Mouse (Mus musculus) cortical plate, adult 2 months (tissue): ENCODE measurements around the gene Gorab. TPM values are rescaled to one million over a fixed set of nuclear protein-coding genes. Genes with fewer than 3 reads are reported as not detected.

ENCODE experiments used
- H3K27ac ChIP-seq: fragments of 200-500 bp; 2 replicates; pipeline ENCODE4 v1.5.1; 2012; ENCODE audit warnings: low read length, control low read depth, inconsistent platforms; ENCODE audit not compliant: insufficient read depth
- H3K4me1 ChIP-seq: fragments of 200-500 bp; 2 replicates; pipeline ENCODE4 v1.6.1; 2011; ENCODE audit warnings: low read length; ENCODE audit not compliant: control insufficient read depth, insufficient read depth
- H3K4me3 ChIP-seq: fragments of 200-500 bp; 2 replicates; pipeline ENCODE4 v1.5.1; 2011; ENCODE audit warnings: mild to moderate bottlenecking, low read length, control low read depth; ENCODE audit not compliant: insufficient read depth
- CTCF ChIP-seq: fragments of 200-500 bp; IDR thresholded peaks from 2 replicates; pipeline ENCODE4 v1.5.1; 2011; ENCODE audit warnings: mild to moderate bottlenecking, control low read depth, low read length; ENCODE audit not compliant: insufficient read depth; ENCODE audit errors: extremely low read depth
- POLR2A ChIP-seq: fragments of 200-500 bp; IDR thresholded peaks from 2 replicates; pipeline ENCODE4 v1.6.1; 2011; ENCODE audit warnings: mild to moderate bottlenecking, low read length, control low read depth; ENCODE audit not compliant: insufficient read depth; ENCODE audit errors: extremely low read depth
- polyA plus RNA-seq: library from polyadenylated mRNA; depleted of rRNA; stranded (reverse); fragments of >200 nt; gene quantifications from 2 replicates; pipeline ENCODE4 v1.2.3, GENCODE M21; 2012

Gene Gorab
- polyA plus RNA-seq, 1 experiment, result 7.3 TPM

DNA sequence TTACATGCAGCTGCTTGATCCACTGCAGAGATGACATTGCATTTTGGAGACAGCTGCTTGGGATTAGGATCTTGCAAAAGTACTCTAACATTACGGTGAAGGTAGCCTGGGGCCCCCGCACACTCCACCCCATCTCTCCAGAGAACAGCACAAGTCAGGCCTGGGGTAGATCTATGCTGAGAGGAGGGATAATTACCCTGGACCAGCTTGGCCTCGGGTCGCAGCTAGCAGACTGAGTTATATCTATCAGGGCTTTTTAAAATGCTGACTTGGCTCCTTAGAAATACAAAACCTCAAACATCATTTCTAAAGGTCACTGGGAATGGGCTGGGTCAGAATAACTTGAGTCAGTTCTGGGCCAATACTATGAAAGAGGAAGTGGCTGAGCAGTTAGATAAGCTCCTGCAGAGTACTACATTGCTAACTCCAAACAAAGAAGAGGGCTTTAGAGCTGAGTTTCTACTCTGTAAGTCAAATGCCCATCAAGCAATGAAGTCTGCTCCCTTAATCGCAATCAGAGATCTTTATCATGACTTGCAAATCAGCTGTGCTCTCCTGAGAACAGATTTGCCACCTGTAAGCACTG, 19.9 kb downstream of the Gorab start:
- no peaks in the 10 kb centered on the region for H3K4me1 ChIP-seq
- no peak overlapping the region for H3K27ac ChIP-seq
- no peak overlapping the region for H3K4me3 ChIP-seq
- TF ChIP-seq POLR2A (no peak), CTCF (no peak)

GRCm38 (mm10) chr1:163382048-163382719, 21.3 kb downstream of the Gorab start:
- Histone ChIP-seq H3K4me1 (no peaks in the 10 kb centered on the region), H3K4me3 (no peak overlapping the region), H3K27ac (no peak overlapping the region)
- no peak for TF ChIP-seq CTCF
- no peak for TF ChIP-seq POLR2A

DNA sequence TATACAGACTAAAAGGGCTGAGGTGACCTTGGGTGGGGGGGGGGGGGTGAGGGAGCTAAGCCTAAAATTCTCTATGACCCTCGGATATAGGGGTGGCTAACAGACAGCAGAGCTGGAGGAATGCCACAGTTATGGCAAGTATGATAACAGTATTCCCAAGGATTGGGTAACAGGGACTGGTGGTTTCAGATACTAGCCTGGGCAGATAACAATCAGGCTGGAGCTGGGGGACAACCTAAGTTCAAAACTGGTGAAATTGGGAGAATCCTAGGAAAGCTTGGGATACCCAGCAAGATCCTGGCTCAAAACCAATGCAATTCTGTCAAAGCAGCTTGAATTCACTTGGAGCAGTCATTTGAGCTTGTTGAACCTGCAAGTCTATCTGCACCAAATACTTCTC, 22.9 kb downstream of the Gorab start:
- Histone ChIP-seq H3K4me3 (no peak overlapping the region), H3K27ac (no peak overlapping the region), H3K4me1 (no peaks in the 10 kb centered on the region)
- TF ChIP-seq CTCF (no peak), POLR2A (no peak)

DNA sequence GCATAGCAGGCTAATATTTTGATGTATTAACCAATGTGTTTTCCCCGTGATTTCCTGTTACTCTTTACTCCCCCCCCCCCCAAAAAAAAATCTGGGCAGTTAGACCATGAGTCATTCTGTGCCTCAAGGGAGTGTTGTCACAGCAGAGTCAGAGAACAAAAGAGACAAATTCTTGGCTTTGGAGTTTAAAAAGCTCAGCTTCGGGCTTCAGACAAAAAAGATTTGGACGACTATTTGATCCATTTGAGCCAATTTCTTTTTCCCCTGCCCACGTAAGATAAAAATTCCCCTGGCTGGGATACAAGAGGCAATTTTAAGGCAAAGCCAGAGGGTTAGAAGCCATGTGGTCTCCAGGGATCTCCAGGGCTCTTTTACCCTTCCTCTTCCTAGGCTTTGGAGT, 23.4 kb downstream of the Gorab start:
- Histone ChIP-seq H3K4me1 (no peaks in the 10 kb centered on the region), H3K27ac (no peak overlapping the region), H3K4me3 (no peak overlapping the region)
- TF ChIP-seq CTCF (no peak), POLR2A (no peak)

- Histone ChIP-seq H3K4me1 (no peaks in the 10 kb centered on the region), H3K4me3 (no peak overlapping the region), H3K27ac (no peak overlapping the region)
- TF ChIP-seq POLR2A, result no peak
- TF ChIP-seq CTCF, result no peak
These were observed 25.5 kb downstream of the Gorab start for GRCm38 (mm10) chr1:163377924-163378323.

GRCm38 (mm10) chr1:163376818-163377581, 26.5 kb downstream of the Gorab start:
- TF ChIP-seq POLR2A (no peak), CTCF (no peak)
- Histone ChIP-seq H3K27ac (no peak overlapping the region), H3K4me1 (no peaks in the 10 kb centered on the region), H3K4me3 (no peak overlapping the region)

GRCm38 (mm10) chr1:163374455-163374854, 29.0 kb downstream of the Gorab start:
- Histone ChIP-seq H3K4me3 (no peak overlapping the region), H3K27ac (no peak overlapping the region), H3K4me1 (no peaks in the 10 kb centered on the region)
- no peak for TF ChIP-seq CTCF
- no peak for TF ChIP-seq POLR2A

DNA sequence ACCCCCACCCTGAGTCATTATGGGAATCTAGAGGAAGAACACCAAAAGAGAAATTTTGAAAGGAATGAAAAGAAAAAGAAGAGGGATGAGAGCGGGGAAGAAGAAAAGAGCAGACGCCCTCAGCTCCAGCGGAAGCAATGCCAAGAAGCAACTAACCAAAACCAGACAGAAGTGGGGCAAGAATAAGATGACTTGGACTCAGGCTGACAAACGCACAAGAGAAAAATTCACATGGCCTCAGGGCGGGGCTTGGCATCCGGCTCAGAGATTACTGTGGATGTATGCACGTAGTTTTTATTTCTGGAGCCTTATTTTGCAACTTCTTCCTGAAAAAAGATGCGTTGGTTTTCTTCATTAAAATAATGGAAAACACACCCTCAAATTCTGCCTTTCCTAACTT, 41.3 kb downstream of the Gorab start:
- Histone ChIP-seq H3K4me3 (no peak overlapping the region), H3K27ac (no peak overlapping the region)
- TF ChIP-seq CTCF, result no peak
- no peak for TF ChIP-seq POLR2A

DNA sequence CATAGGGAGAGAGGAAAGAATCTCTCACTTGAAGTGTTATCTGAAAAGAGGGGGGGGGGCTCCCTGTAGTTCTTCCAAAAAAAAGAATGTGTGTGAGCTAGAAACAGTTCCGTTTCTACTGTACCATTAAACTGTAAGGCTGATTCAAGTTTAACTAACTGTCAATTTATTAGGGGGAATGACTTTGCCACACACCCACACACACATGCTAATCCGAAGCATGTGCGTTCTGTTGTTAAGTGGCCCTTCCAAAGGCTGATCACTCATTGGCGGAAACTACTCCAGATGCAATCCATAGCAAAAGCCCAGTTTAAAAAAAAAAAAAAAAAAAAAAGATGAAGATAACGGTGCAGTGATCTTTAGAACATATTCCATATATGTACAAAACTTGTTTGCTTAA, 42.1 kb downstream of the Gorab start:
- TF ChIP-seq CTCF, result no peak
- no peak for TF ChIP-seq POLR2A
- Histone ChIP-seq H3K4me1 (no peaks in the 10 kb centered on the region), H3K4me3 (no peak overlapping the region), H3K27ac (no peak overlapping the region)

More for the DNA sequence above, 41.3 kb downstream of the Gorab start:
- no peaks in the 10 kb centered on the region for H3K4me1 ChIP-seq
